Mouse (Mus musculus) olfactory bulb, adult 2 months (tissue): ENCODE results near the gene Schip1. TPM values are rescaled to one million over a fixed set of nuclear protein-coding genes. Genes with fewer than 3 reads are reported as not detected.

ENCODE experiments used
- H3K27ac ChIP-seq: fragments of 200-500 bp; 2 replicates; pipeline ENCODE4 v1.5.1; 2012; ENCODE audit warnings: low read depth, low read length; ENCODE audit not compliant: insufficient read depth
- H3K4me1 ChIP-seq: fragments of 200-500 bp; 2 replicates; pipeline ENCODE4 v1.6.1; 2012; ENCODE audit warnings: low read length; ENCODE audit not compliant: control insufficient read depth, insufficient read depth
- H3K4me3 ChIP-seq: fragments of 200-500 bp; 2 replicates; pipeline ENCODE4 v1.5.1; 2012; ENCODE audit warnings: mild to moderate bottlenecking, low read depth, low read length, moderate library complexity; ENCODE audit not compliant: insufficient read depth
- CTCF ChIP-seq: fragments of 200-500 bp; IDR thresholded peaks from 2 replicates; pipeline ENCODE4 v1.5.1; 2012; ENCODE audit warnings: low read depth, mild to moderate bottlenecking, low read length, moderate library complexity; ENCODE audit not compliant: insufficient read depth
- POLR2A ChIP-seq: fragments of 200-500 bp; IDR thresholded peaks from 2 replicates; pipeline ENCODE4 v1.6.1; 2012; ENCODE audit warnings: mild to moderate bottlenecking, low read depth, low read length, moderate library complexity; ENCODE audit not compliant: insufficient read depth
- WGBS: fragments of 180-500 bp; shearing (Covaris S2); methylation state at CpG from one replicate; pipeline ENCODE4 v1.1.7; 2018; 5-methylcytosine and 5-hydroxymethylcytosine counted together
- polyA plus RNA-seq: library from polyadenylated mRNA; stranded (reverse); fragments of >200 nt; gene quantifications from 2 replicates; pipeline ENCODE4 v1.2.4, GENCODE M21; 2012; ENCODE audit warnings: low replicate concordance; ENCODE audit not compliant: missing spikeins, insufficient read depth, insufficient read length

Schip1 gene
- polyA plus RNA-seq, 1 experiment, result not detected

- no peak for TF ChIP-seq POLR2A
- TF ChIP-seq CTCF, result no peak
- Histone ChIP-seq H3K27ac (no peak overlapping the region), H3K4me1 (no peaks in the 10 kb centered on the region), H3K4me3 (no peak overlapping the region)
- WGBS, result 78% methylated on average over 10 of the region's 10 CpGs
These were observed 389.3 kb downstream of the Schip1 start for GRCm38 (mm10) chr3:68453719-68454455.

- H3K27ac ChIP-seq, result no peak overlapping the region
- peaks cover 5% of the 10 kb centered on the region for H3K4me1 ChIP-seq
- TF ChIP-seq CTCF (no peak), POLR2A (no peak)
- WGBS, result 16% methylated on average over 5 of the region's 5 CpGs
- H3K4me3 ChIP-seq, result no peak overlapping the region
These were observed 402.0 kb downstream of the Schip1 start for GRCm38 (mm10) chr3:68466643-68467042.

- no peak for TF ChIP-seq POLR2A
- no peak for TF ChIP-seq CTCF
- 47% methylated on average over 10 of the region's 10 CpGs for WGBS
- no peak overlapping the region for H3K4me3 ChIP-seq
- H3K4me1 ChIP-seq, result peaks cover 5% of the 10 kb centered on the region
- H3K27ac ChIP-seq, result no peak overlapping the region
These were observed 403.5 kb downstream of the Schip1 start for GRCm38 (mm10) chr3:68467941-68468687.

GRCm38 (mm10) chr3:68469643-68470042 lies 405.0 kb downstream of the Schip1 start:
- 94% methylated on average over 1 of the region's 1 CpGs for WGBS
- Histone ChIP-seq H3K4me1 (peaks cover 5% of the 10 kb centered on the region), H3K27ac (no peak overlapping the region), H3K4me3 (no peak overlapping the region)
- no peak for TF ChIP-seq CTCF
- no peak for TF ChIP-seq POLR2A

GRCm38 (mm10) chr3:68470061-68470460 lies 405.5 kb downstream of the Schip1 start:
- TF ChIP-seq CTCF, result no peak
- TF ChIP-seq POLR2A, result no peak
- Histone ChIP-seq H3K4me1 (peaks cover 5% of the 10 kb centered on the region), H3K4me3 (no peak overlapping the region), H3K27ac (no peak overlapping the region)
- 81% methylated on average over 3 of the region's 3 CpGs for WGBS

- WGBS, result 83% methylated on average over 5 of the region's 5 CpGs
- no peak overlapping the region for H3K4me3 ChIP-seq
- H3K27ac ChIP-seq, result no peak overlapping the region
- no peak for TF ChIP-seq CTCF
- no peak for TF ChIP-seq POLR2A
- H3K4me1 ChIP-seq, result peaks cover 5% of the 10 kb centered on the region
These were observed 406.0 kb downstream of the Schip1 start for GRCm38 (mm10) chr3:68470622-68471021.

GRCm38 (mm10) chr3:68476336-68476735 lies 411.7 kb downstream of the Schip1 start:
- TF ChIP-seq CTCF (no peak), POLR2A (no peak)
- H3K27ac ChIP-seq, result no peak overlapping the region
- WGBS, result 94% methylated on average over 7 of the region's 7 CpGs
- no peak overlapping the region for H3K4me3 ChIP-seq
- H3K4me1 ChIP-seq, result no peaks in the 10 kb centered on the region

- no peak overlapping the region for H3K4me3 ChIP-seq
- 59% methylated on average over 2 of the region's 2 CpGs for WGBS
- H3K27ac ChIP-seq, result no peak overlapping the region
- TF ChIP-seq CTCF (no peak), POLR2A (no peak)
- no peaks in the 10 kb centered on the region for H3K4me1 ChIP-seq
These were observed 412.9 kb downstream of the Schip1 start for GRCm38 (mm10) chr3:68477478-68477877.

GRCm38 (mm10) chr3:68479266-68479665 lies 414.7 kb downstream of the Schip1 start:
- H3K4me1 ChIP-seq, result no peaks in the 10 kb centered on the region
- TF ChIP-seq POLR2A, result no peak
- TF ChIP-seq CTCF, result no peak
- H3K27ac ChIP-seq, result no peak overlapping the region
- no peak overlapping the region for H3K4me3 ChIP-seq
- 91% methylated on average over 6 of the region's 6 CpGs for WGBS
